7 mouse cellular contexts compared by ENCODE assay signal in genomic region chr12:73002281-73002680, GRCm38 (mm10). TPM values are rescaled to one million over a fixed set of nuclear protein-coding genes. Genes with fewer than 3 reads are reported as not detected.
DNase-seq lines count a peak whose midpoint lies in the region; TF ChIP-seq lines count a peak whose summit lies in the region.
"Not testable (repeated sequence)": the region's sequence is repeated elsewhere in the genome, so short reads cannot be mapped to it uniquely, and the experiment has no call there.

No protein-coding gene starts in this region.

- intact Hi-C loops in gastrocnemius, postnatal 14 days (cut with DNase I; ENCODE audit: low total_unique reads); left cerebral cortex, adult 2 months (cut with DNase I): not testable (repeated sequence)

- not testable (repeated sequence) for H3K27ac ChIP-seq in left cerebral cortex, adult 2 months

- not testable (repeated sequence) for H3K4me3 ChIP-seq in left cerebral cortex, adult 2 months

- DNase-seq in T-cell, adult 2 months (ENCODE audit: low spot score): peak; percentile 9
- DNase-seq in c-Kit-positive CD71-positive TER-119-positive erythroid progenitor cells, embryonic 14.5 days (ENCODE audit: low spot score): peak; percentile 16
- DNase-seq in gastrocnemius, postnatal 14 days: peak; percentile 29
- peak; percentile 77 for DNase-seq in kidney, adult 18-20 months
- DNase-seq in left cerebral cortex, adult 2 months (ENCODE audit: extremely low spot score in 1 of 2, low spot score in 2 of 2): peak; percentile 8 to 15
- DNase-seq in ovary, adult 18-20 months (ENCODE audit: low spot score): peak; percentile 43
- DNase-seq in thymus, adult 18-20 months: peak; percentile 10 to 16

- TF ChIP-seq CTCF in left cerebral cortex, adult 2 months (IDR thresholded peaks at IDR 0.05): not testable (repeated sequence)

RNA-seq across cellular contexts. Expression of gene Six1, which starts 51.4 kb away (rescaled TPM):
- 10 to 100 TPM; 43.5 to 46.4 TPM for total RNA-seq in gastrocnemius, postnatal 14 days (2021)
- total RNA-seq in left cerebral cortex, adult 2 months (2021): under 1 TPM in 1 of 2 experiments, not detected in 1; 0.14 TPM

Comparison
In these comparisons a context has a peak if more than half of its experiments do, and no peak if none do; other contexts are left out.
1. DNase-seq: peak in every context shown above with its lines; median percentile 77 in kidney, adult 18-20 months; 43 in ovary, adult 18-20 months; 29 in gastrocnemius, postnatal 14 days; 16 in c-Kit-positive CD71-positive TER-119-positive erythroid progenitor cells, embryonic 14.5 days; 13 in thymus, adult 18-20 months; 12 in left cerebral cortex, adult 2 months; 9 in T-cell, adult 2 months.
2. RNA of gene Six1, which starts 51.4 kb away (total RNA-seq): 43.5 to 46.4 TPM in gastrocnemius, postnatal 14 days; 0.14 TPM in left cerebral cortex, adult 2 months; every median in the first group is over 10 times any median in the second.